Mouse (Mus musculus): Measurements from ENCODE around the gene Phf7. TPM values are rescaled to one million over a fixed set of nuclear protein-coding genes. Genes with fewer than 3 reads are reported as not detected.

Phf7 gene
- polyA plus RNA-seq, 1 experiment from 2014 or later: 6.3 TPM

- Histone ChIP-seq H3K9ac (ENCODE audit: low read depth, low read length) (peak overlapping the region; percentile 84), H3K4me3 (ENCODE audit: low read depth, low read length) (peak overlapping the region; percentile 85), H3K36me3 (ENCODE audit: control insufficient read depth, insufficient read depth) (peaks cover 5% of the 10 kb centered on the region; the same call in 1 of the 2 replicates), H3K9me3 (replicated peaks; ENCODE audit: control insufficient read depth, low read length) (no peaks in the 10 kb centered on the region), H3K4me1 (ENCODE audit: control insufficient read depth, low read depth, low read length) (peaks cover 22% of the 10 kb centered on the region), H3K4me2 (ENCODE audit: low read depth, low read length) (peak overlapping the region; percentile 90), H3K27ac (ENCODE audit: low read length) (peak overlapping the region; percentile 83), H3K27me3 (ENCODE audit: control insufficient read depth, insufficient read depth, low read depth, low read length) (no peaks in the 10 kb centered on the region)
- 61% methylated on average over 13 of the region's 13 CpGs for WGBS (ENCODE audit: insufficient replicate concordance)
- ATAC-seq (ENCODE audit: low read depth): peak; percentile 63
Observed at GRCm38 (mm10) chr14:31207070-31207830, 43.9 kb downstream of the Phf7 start.

GRCm38 (mm10) chr14:31206472-31206981 is 44.6 kb downstream of the Phf7 start:
- peak overlapping the region; percentile 85 for H3K4me3 ChIP-seq (ENCODE audit: low read depth, low read length)
- WGBS (ENCODE audit: insufficient replicate concordance): 1% methylated on average over 39 of the region's 48 CpGs
- peak overlapping the region; percentile 90 for H3K4me2 ChIP-seq (ENCODE audit: low read depth, low read length)
- H3K9me3 ChIP-seq (replicated peaks; ENCODE audit: control insufficient read depth, low read length): no peaks in the 10 kb centered on the region
- H3K9ac ChIP-seq (ENCODE audit: low read depth, low read length): peak overlapping the region; percentile 84
- no peaks in the 10 kb centered on the region for H3K27me3 ChIP-seq (ENCODE audit: control insufficient read depth, insufficient read depth, low read depth, low read length)
- H3K36me3 ChIP-seq (ENCODE audit: control insufficient read depth, insufficient read depth): peaks cover 11% of the 10 kb centered on the region
- H3K4me1 ChIP-seq (ENCODE audit: control insufficient read depth, low read depth, low read length): peaks cover 22% of the 10 kb centered on the region
- peak; percentile 77 for ATAC-seq (ENCODE audit: low read depth)
- H3K27ac ChIP-seq (ENCODE audit: low read length): peak overlapping the region; percentile 85

- peaks cover 22% of the 10 kb centered on the region for H3K4me1 ChIP-seq (ENCODE audit: control insufficient read depth, low read depth, low read length)
- ATAC-seq (ENCODE audit: low read depth): peak; percentile 7; the same call in 1 of the 2 replicates
- WGBS (ENCODE audit: insufficient replicate concordance): under 1% methylated on average over 39 of the region's 39 CpGs
Observed at GRCm38 (mm10) chr14:31205562-31206467, 45.3 kb downstream of the Phf7 start.

GRCm38 (mm10) chr14:31205244-31205561 is 45.9 kb downstream of the Phf7 start:
- H3K27ac ChIP-seq (ENCODE audit: low read length): peak overlapping the region; percentile 85
- no peaks in the 10 kb centered on the region for H3K27me3 ChIP-seq (ENCODE audit: control insufficient read depth, insufficient read depth, low read depth, low read length)
- peak overlapping the region; percentile 90 for H3K4me2 ChIP-seq (ENCODE audit: low read depth, low read length)
- no peaks in the 10 kb centered on the region for H3K9me3 ChIP-seq (replicated peaks; ENCODE audit: control insufficient read depth, low read length)
- no peak for ATAC-seq (ENCODE audit: low read depth)
- 14% methylated on average over 8 of the region's 8 CpGs for WGBS (ENCODE audit: insufficient replicate concordance)
- H3K36me3 ChIP-seq (ENCODE audit: control insufficient read depth, insufficient read depth): peaks cover 15% of the 10 kb centered on the region
- peak overlapping the region; percentile 84 for H3K9ac ChIP-seq (ENCODE audit: low read depth, low read length)
- H3K4me3 ChIP-seq (ENCODE audit: low read depth, low read length): peak overlapping the region; percentile 85
- H3K4me1 ChIP-seq (ENCODE audit: control insufficient read depth, low read depth, low read length): peaks cover 22% of the 10 kb centered on the region

More at GRCm38 (mm10) chr14:31205562-31206467, 45.3 kb downstream of the Phf7 start:
- peak overlapping the region; percentile 90 for H3K4me2 ChIP-seq (ENCODE audit: low read depth, low read length)
- peaks cover 15% of the 10 kb centered on the region for H3K36me3 ChIP-seq (ENCODE audit: control insufficient read depth, insufficient read depth)
- peak overlapping the region; percentile 85 for H3K4me3 ChIP-seq (ENCODE audit: low read depth, low read length)
- peak overlapping the region; percentile 85 for H3K27ac ChIP-seq (ENCODE audit: low read length)
- H3K9me3 ChIP-seq (replicated peaks; ENCODE audit: control insufficient read depth, low read length): no peaks in the 10 kb centered on the region
- peak overlapping the region; percentile 84 for H3K9ac ChIP-seq (ENCODE audit: low read depth, low read length)
- no peaks in the 10 kb centered on the region for H3K27me3 ChIP-seq (ENCODE audit: control insufficient read depth, insufficient read depth, low read depth, low read length)

- peak overlapping the region; percentile 85 for H3K4me3 ChIP-seq (ENCODE audit: low read depth, low read length)
- H3K36me3 ChIP-seq (ENCODE audit: control insufficient read depth, insufficient read depth): peaks cover 15% of the 10 kb centered on the region
- no peak for ATAC-seq (ENCODE audit: low read depth)
- H3K9ac ChIP-seq (ENCODE audit: low read depth, low read length): peak overlapping the region; percentile 84
- no peaks in the 10 kb centered on the region for H3K9me3 ChIP-seq (replicated peaks; ENCODE audit: control insufficient read depth, low read length)
- H3K27me3 ChIP-seq (ENCODE audit: control insufficient read depth, insufficient read depth, low read depth, low read length): no peaks in the 10 kb centered on the region
- peak overlapping the region; percentile 90 for H3K4me2 ChIP-seq (ENCODE audit: low read depth, low read length)
- 34% methylated on average over 4 of the region's 4 CpGs for WGBS (ENCODE audit: insufficient replicate concordance)
- H3K4me1 ChIP-seq (ENCODE audit: control insufficient read depth, low read depth, low read length): peaks cover 22% of the 10 kb centered on the region
- peak overlapping the region; percentile 85 for H3K27ac ChIP-seq (ENCODE audit: low read length)
Observed at GRCm38 (mm10) chr14:31204844-31205243, 46.3 kb downstream of the Phf7 start.

- 82% methylated on average over 3 of the region's 3 CpGs for WGBS (ENCODE audit: insufficient replicate concordance)
- H3K4me2 ChIP-seq (ENCODE audit: low read depth, low read length): no peak overlapping the region
- H3K27me3 ChIP-seq (ENCODE audit: control insufficient read depth, insufficient read depth, low read depth, low read length): no peaks in the 10 kb centered on the region
- peaks cover 19% of the 10 kb centered on the region for H3K4me1 ChIP-seq (ENCODE audit: control insufficient read depth, low read depth, low read length)
- H3K4me3 ChIP-seq (ENCODE audit: low read depth, low read length): no peak overlapping the region
- H3K9ac ChIP-seq (ENCODE audit: low read depth, low read length): no peak overlapping the region
- peak; percentile 80 for ATAC-seq (ENCODE audit: low read depth)
- H3K36me3 ChIP-seq (ENCODE audit: control insufficient read depth, insufficient read depth): peaks cover 17% of the 10 kb centered on the region
- H3K9me3 ChIP-seq (replicated peaks; ENCODE audit: control insufficient read depth, low read length): no peaks in the 10 kb centered on the region
- peak overlapping the region; percentile 58 for H3K27ac ChIP-seq (ENCODE audit: low read length)
Observed at GRCm38 (mm10) chr14:31200038-31200437, 51.1 kb downstream of the Phf7 start.

GRCm38 (mm10) chr14:31199599-31199998 is 51.5 kb downstream of the Phf7 start:
- Histone ChIP-seq H3K36me3 (ENCODE audit: control insufficient read depth, insufficient read depth) (peaks cover 17% of the 10 kb centered on the region), H3K27ac (ENCODE audit: low read length) (peak overlapping the region; percentile 58), H3K9me3 (replicated peaks; ENCODE audit: control insufficient read depth, low read length) (no peaks in the 10 kb centered on the region), H3K4me1 (ENCODE audit: control insufficient read depth, low read depth, low read length) (peaks cover 18% of the 10 kb centered on the region), H3K27me3 (ENCODE audit: control insufficient read depth, insufficient read depth, low read depth, low read length) (no peaks in the 10 kb centered on the region), H3K4me2 (ENCODE audit: low read depth, low read length) (no peak overlapping the region), H3K4me3 (ENCODE audit: low read depth, low read length) (no peak overlapping the region), H3K9ac (ENCODE audit: low read depth, low read length) (no peak overlapping the region)
- 80% methylated on average over 7 of the region's 7 CpGs for WGBS (ENCODE audit: insufficient replicate concordance)
- peak; percentile 52 for ATAC-seq (ENCODE audit: low read depth)

GRCm38 (mm10) chr14:31197547-31198516 is 53.3 kb downstream of the Phf7 start:
- Histone ChIP-seq H3K4me1 (ENCODE audit: control insufficient read depth, low read depth, low read length) (peaks cover 20% of the 10 kb centered on the region), H3K4me3 (ENCODE audit: low read depth, low read length) (no peak overlapping the region), H3K27me3 (ENCODE audit: control insufficient read depth, insufficient read depth, low read depth, low read length) (no peaks in the 10 kb centered on the region), H3K4me2 (ENCODE audit: low read depth, low read length) (no peak overlapping the region), H3K27ac (ENCODE audit: low read length) (0 out of 2 replicates have a peak overlapping the region, but pooled peaks have one; percentile 0), H3K9me3 (replicated peaks; ENCODE audit: control insufficient read depth, low read length) (no peaks in the 10 kb centered on the region), H3K36me3 (ENCODE audit: control insufficient read depth, insufficient read depth) (peaks cover 12% of the 10 kb centered on the region), H3K9ac (ENCODE audit: low read depth, low read length) (no peak overlapping the region)
- WGBS (ENCODE audit: insufficient replicate concordance): 59% methylated on average over 16 of the region's 16 CpGs
- peak; percentile 22; the same call in 1 of the 2 replicates for ATAC-seq (ENCODE audit: low read depth)
